Mouse (Mus musculus) heart, embryonic 14.5 days (tissue): ENCODE measurements at regions not wholly inside any gene's neighbourhood (a gene's known extent, or its start where the extent isn't known, plus 50 kb on each side); places are given as distances from the start of the nearest gene placed in this dataset.
A peak's percentile ranks its signal among the peaks of the same experiment; 100 is the strongest.

Experiments
- ATAC-seq: fragments of 200-750 bp; cut with Nextera tagmentation; 2 replicates; pipeline ENCODE4 v1.8.0; 2017; ENCODE audit warnings: low read depth, moderate TSS enrichment; ENCODE audit not compliant: insufficient number of reproducible peaks, insufficient read depth, low FRiP score
- H3K27ac ChIP-seq, 2 experiments: fragments of 200-500 bp in 1 of 2; fragments of 300-500 bp in 1 of 2; sonication (generic) in 1 of 2; replicated peaks in 1 of 2; 2 replicates each; pipeline ENCODE4 v1.5.1; 2012 to 2014; ENCODE audit warnings: low read depth in 2 of 2, low read length in 2 of 2, control low read depth in 1 of 2, mild to moderate bottlenecking in 1 of 2, mixed read lengths in 1 of 2; ENCODE audit not compliant: control insufficient read depth in 1 of 2, insufficient read depth in 1 of 2
- H3K27me3 ChIP-seq: fragments of 300-500 bp; sonication (generic); 2 replicates; pipeline ENCODE4 v1.6.1; 2014; ENCODE audit warnings: mild to moderate bottlenecking, low read length, control low read depth; ENCODE audit not compliant: control insufficient read depth, insufficient read depth
- H3K36me3 ChIP-seq: fragments of 300-500 bp; sonication (generic); 2 replicates; pipeline ENCODE4 v1.6.1; 2014; ENCODE audit warnings: mild to moderate bottlenecking, control low read depth, low read length, mixed read lengths; ENCODE audit not compliant: control insufficient read depth, insufficient read depth
- H3K4me1 ChIP-seq, 2 experiments: fragments of 200-500 bp in 1 of 2; fragments of 300-500 bp in 1 of 2; sonication (generic) in 1 of 2; 2 replicates each; pipeline ENCODE4 v1.6.1; 2012 to 2014; ENCODE audit warnings: low read length in 2 of 2, control low read depth in 1 of 2, mixed read lengths in 1 of 2; ENCODE audit not compliant: control insufficient read depth in 2 of 2, insufficient read depth in 2 of 2
- H3K4me2 ChIP-seq: fragments of 300-500 bp; sonication (generic); 2 replicates; pipeline ENCODE4 v1.6.1; 2014; ENCODE audit warnings: mild to moderate bottlenecking, low read length
- H3K4me3 ChIP-seq, 2 experiments: fragments of 200-500 bp in 1 of 2; fragments of 300-500 bp in 1 of 2; sonication (generic) in 1 of 2; 2 replicates each; pipeline ENCODE4 v1.5.1; 2012 to 2014; ENCODE audit warnings: low read length in 2 of 2, mild to moderate bottlenecking in 2 of 2, control low read depth in 1 of 2, low read depth in 1 of 2, moderate library complexity in 1 of 2; ENCODE audit not compliant: control insufficient read depth in 1 of 2, insufficient read depth in 1 of 2
- H3K9ac ChIP-seq: fragments of 300-500 bp; sonication (generic); 2 replicates; pipeline ENCODE4 v1.6.1; 2014; ENCODE audit warnings: mild to moderate bottlenecking, low read length
- H3K9me3 ChIP-seq: fragments of 300-500 bp; sonication (generic); 2 replicates; pipeline ENCODE4 v1.6.1; 2016; ENCODE audit warnings: low read length, control low read depth; ENCODE audit not compliant: control insufficient read depth
- WGBS: fragments of 180-500 bp; shearing (Covaris S2); extraction: QIAGEN DNeasy Blood & Tissue Kit; methylation state at CpG from one replicate; pipeline ENCODE4 v1.1.7; 2014; 5-methylcytosine and 5-hydroxymethylcytosine counted together

- WGBS = 6% methylated on average over 4 of the region's 4 CpGs
- no peaks in the 10 kb centered on the region for H3K9me3 ChIP-seq
- ATAC-seq = no peak; the same call in 1 of the 2 replicates
- H3K9ac ChIP-seq = no peak overlapping the region
- H3K4me2 ChIP-seq = peak overlapping the region; percentile 24; the same call in 1 of the 2 replicates
- no peak overlapping the region for H3K4me3 ChIP-seq
- H3K36me3 ChIP-seq = no peaks in the 10 kb centered on the region
- H3K27me3 ChIP-seq = no peaks in the 10 kb centered on the region
- H3K27ac ChIP-seq = peak overlapping the region; percentile 36 to 73
- no peaks in the 10 kb centered on the region; a peak in 2 of 4 replicates for H3K4me1 ChIP-seq
Observed at GRCm38 (mm10) chr15:63484217-63484887, 360.6 kb downstream of the Gsdmc2 start.

GRCm38 (mm10) chr15:63479270-63479805 lies 365.6 kb downstream of the Gsdmc2 start:
- H3K27ac ChIP-seq = no peak overlapping the region
- H3K27me3 ChIP-seq = no peaks in the 10 kb centered on the region
- H3K36me3 ChIP-seq = no peaks in the 10 kb centered on the region
- H3K9ac ChIP-seq = no peak overlapping the region
- H3K4me1 ChIP-seq = no peaks in the 10 kb centered on the region; a peak in 1 of 4 replicates
- H3K4me3 ChIP-seq = no peak overlapping the region
- H3K9me3 ChIP-seq = no peaks in the 10 kb centered on the region
- 48% methylated on average over 1 of the region's 1 CpGs for WGBS
- no peak for ATAC-seq
- H3K4me2 ChIP-seq = no peak overlapping the region

DNA sequence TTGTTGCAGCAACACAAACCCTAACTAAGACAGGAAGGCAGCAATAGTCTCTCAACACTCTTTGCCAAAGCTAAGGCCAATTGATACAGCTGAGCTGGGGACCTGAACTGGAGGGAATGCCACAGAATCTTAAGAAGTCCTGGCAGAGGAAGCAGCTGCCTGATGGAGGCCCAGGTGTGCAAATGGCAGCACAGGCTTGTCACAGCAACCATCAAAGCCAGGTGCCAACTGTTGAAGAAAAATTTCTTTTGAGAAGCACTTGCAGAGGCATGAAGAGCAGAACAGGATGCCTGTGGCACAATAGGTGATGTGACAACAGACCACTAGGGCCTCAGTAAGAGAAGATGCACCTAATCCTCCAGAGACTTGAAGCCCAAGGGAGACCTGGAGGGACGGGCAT lies 378.1 kb downstream of the Gsdmc2 start:
- 68% methylated on average over 1 of the region's 1 CpGs for WGBS
- no peaks in the 10 kb centered on the region for H3K4me1 ChIP-seq
- no peak for ATAC-seq

DNA sequence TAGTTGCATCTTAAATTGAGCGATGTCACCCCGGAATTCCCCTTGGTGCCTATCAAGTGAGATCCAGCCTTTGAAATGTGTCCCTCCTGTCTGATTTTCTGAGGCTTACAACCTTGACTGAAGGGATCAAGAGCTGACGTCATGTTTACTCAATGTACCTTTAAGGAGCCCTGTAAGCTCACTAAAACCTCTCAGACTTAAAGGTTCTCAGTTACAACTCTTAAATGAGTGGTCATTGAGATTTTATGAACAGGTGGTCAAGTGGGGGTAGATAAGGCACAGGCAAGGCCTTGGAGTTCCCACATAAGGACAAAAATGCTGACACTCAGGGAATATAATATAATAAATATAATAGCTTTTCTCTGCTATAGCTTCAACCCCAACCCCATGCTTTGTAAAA lies 392.4 kb downstream of the Gsdmc2 start:
- WGBS = 82% methylated on average over 3 of the region's 3 CpGs
- no peak for ATAC-seq

More for the DNA sequence above, 378.1 kb downstream of the Gsdmc2 start:
- Histone ChIP-seq H3K4me2 (no peak overlapping the region), H3K9me3 (0 out of 2 replicates have a peak, but pooled peaks cover 4% of the 10 kb centered on the region), H3K4me3 (no peak overlapping the region), H3K36me3 (no peaks in the 10 kb centered on the region), H3K27me3 (no peaks in the 10 kb centered on the region), H3K27ac (no peak overlapping the region), H3K9ac (no peak overlapping the region)

GRCm38 (mm10) chr15:63446288-63446687 lies 398.7 kb downstream of the Gsdmc2 start:
- H3K36me3 ChIP-seq = no peaks in the 10 kb centered on the region
- H3K4me2 ChIP-seq = no peak overlapping the region
- no peak overlapping the region for H3K4me3 ChIP-seq
- H3K27ac ChIP-seq = no peak overlapping the region
- H3K9ac ChIP-seq = no peak overlapping the region
- H3K9me3 ChIP-seq = no peaks in the 10 kb centered on the region
- WGBS = 64% methylated on average over 4 of the region's 4 CpGs
- H3K4me1 ChIP-seq = no peaks in the 10 kb centered on the region
- no peak for ATAC-seq
- no peaks in the 10 kb centered on the region for H3K27me3 ChIP-seq

More for the DNA sequence above, 392.4 kb downstream of the Gsdmc2 start:
- Histone ChIP-seq H3K4me2 (no peak overlapping the region), H3K27ac (no peak overlapping the region), H3K9ac (no peak overlapping the region), H3K36me3 (no peaks in the 10 kb centered on the region), H3K4me1 (no peaks in the 10 kb centered on the region), H3K9me3 (no peaks in the 10 kb centered on the region), H3K4me3 (no peak overlapping the region), H3K27me3 (no peaks in the 10 kb centered on the region)

DNA sequence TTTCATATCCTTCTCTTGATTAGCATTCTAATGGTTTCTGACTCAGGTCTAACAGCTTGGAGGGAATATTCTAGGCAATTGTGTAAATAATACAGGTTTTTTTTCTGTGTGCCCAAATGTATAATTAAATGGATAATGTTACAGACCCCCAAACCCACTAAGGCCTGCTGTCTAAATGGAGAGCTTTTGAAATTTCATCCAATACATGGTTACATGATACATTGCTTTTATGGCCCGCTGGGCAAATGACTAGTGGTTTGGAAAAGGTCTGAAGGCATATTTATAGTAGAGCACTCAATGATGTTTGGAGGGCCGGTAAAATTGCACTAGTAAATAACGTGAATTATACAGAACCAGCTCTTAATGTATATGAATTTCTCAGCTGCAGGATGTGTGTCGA lies 400.0 kb downstream of the Gsdmc2 start:
- Histone ChIP-seq H3K9ac (no peak overlapping the region), H3K27ac (no peak overlapping the region), H3K4me1 (no peaks in the 10 kb centered on the region), H3K36me3 (no peaks in the 10 kb centered on the region), H3K9me3 (no peaks in the 10 kb centered on the region), H3K4me3 (no peak overlapping the region), H3K4me2 (no peak overlapping the region), H3K27me3 (no peaks in the 10 kb centered on the region)
- no peak for ATAC-seq
- 83% methylated on average over 4 of the region's 4 CpGs for WGBS

DNA sequence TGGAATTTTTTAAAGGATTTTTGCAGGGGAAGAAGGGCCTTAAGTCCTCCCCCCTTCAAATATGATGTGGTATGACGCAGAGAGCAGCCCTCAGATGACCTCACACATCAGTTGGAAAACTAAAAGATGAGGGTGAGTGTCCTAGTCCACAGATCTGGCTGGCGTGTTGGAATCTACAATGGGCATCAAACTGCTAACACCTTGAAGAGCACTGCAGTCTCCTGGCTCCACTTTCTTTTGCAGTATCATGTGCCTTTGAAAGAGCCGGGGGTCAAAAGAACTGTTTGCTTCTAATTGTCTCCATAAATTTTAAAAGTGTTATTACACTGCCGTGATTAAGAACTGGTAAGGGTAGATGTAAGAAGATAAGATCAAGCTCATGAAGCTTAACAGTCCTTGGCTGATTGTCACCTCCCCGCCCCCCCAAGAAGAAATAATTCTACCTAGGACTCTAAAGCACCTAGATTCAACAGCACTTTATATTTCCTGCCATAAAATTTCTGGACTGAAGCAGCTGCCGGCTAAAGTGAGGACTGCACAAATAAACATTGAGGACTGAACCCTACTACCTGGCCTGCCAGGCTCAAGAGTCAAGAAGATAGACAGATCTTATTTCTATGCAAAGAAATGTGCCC lies 402.7 kb downstream of the Gsdmc2 start:
- WGBS = 87% methylated on average over 6 of the region's 6 CpGs
- Histone ChIP-seq H3K4me1 (no peaks in the 10 kb centered on the region), H3K9ac (no peak overlapping the region), H3K9me3 (no peaks in the 10 kb centered on the region), H3K4me3 (no peak overlapping the region), H3K36me3 (no peaks in the 10 kb centered on the region), H3K27ac (no peak overlapping the region), H3K27me3 (no peaks in the 10 kb centered on the region), H3K4me2 (no peak overlapping the region)
- ATAC-seq = no peak
